Mouse (Mus musculus): ENCODE results near the gene Prr7. TPM values are rescaled to one million over a fixed set of nuclear protein-coding genes. Genes with fewer than 3 reads are reported as not detected.

Prr7 gene
- total RNA-seq, 2 experiments from 2014 or later, result 2.1 to 2.3 TPM

DNA sequence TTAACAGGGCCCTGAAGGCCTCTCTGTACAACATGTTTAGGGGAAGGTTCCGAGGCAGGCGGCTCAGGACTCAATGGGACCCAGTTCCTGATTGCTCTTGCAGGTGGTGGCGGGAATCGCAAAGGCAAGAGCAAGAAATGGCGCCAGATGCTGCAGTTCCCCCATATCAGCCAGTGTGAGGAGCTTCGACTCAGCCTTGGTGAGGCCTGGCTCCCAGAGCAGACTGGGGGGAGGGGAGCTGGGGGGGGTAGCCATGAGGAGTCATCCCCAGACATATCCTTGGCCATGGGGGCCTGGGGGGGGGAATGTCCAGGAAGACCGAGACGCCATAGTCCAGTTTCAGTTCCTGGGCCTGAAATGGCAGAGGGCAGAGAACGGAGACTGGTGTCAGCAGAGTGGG is 14.9 kb upstream of the Prr7 start:
- no peak for DNase-seq

DNA sequence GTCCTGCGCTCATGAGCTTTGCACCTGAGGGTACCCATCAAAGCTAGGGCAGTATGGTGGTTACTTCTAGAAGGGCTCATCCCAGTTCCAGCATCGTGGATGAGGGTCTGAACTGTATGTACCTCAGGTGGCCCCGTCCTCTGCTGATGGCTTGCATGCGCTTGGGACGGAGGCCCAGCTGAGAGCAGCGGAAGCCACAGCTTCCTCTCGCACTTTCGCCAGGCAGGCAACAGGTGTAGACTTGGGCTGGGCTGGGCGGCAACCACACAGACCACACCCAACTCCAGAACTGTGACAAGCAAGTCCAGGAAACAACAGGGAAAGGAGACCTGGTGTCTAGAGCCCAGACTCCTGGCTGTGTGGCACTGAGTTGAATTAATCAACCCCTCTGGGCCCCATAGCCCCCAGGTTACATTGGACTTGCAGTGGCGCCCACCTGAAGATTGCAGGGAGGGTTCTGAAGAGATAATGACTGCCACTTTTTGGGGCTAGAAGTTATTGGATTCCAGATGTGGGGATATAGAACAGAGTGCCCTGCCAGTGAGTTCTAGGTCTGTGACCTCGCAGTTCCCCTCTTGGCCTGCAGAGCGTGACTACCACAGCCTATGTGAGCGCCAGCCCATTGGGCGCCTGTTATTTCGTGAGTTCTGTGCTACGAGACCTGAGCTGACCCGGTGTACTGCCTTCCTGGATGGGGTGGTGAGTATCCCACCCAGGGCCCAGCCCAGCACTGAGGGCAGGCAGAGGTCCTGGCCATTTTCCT is 14.2 kb upstream of the Prr7 start:
- no peak for DNase-seq

- DNase-seq, result peak; percentile 91
Measured at GRCm38 (mm10) chr13:55450511-55450980, 13.5 kb upstream of the Prr7 start.

DNA sequence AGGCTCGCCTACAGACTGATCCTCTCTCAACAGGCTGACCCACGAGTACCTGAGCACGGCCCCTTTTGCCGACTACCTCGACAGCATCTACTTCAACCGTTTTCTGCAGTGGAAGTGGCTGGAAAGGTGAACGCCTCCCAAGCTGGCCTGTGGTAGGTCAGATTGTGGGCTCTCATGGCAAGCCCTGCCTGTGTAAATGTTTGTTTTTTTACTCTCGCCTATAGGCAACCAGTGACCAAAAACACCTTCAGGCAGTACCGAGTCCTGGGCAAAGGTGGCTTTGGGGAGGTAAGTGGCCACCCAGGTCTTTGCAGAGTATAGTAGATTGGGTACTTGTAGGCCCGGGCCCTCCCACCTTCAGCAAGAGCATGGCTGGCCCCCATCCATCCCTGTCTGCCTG is 12.8 kb upstream of the Prr7 start:
- no peak for DNase-seq

- DNase-seq, result peak; percentile 59
Measured at GRCm38 (mm10) chr13:55451785-55452549, 12.1 kb upstream of the Prr7 start.

DNA sequence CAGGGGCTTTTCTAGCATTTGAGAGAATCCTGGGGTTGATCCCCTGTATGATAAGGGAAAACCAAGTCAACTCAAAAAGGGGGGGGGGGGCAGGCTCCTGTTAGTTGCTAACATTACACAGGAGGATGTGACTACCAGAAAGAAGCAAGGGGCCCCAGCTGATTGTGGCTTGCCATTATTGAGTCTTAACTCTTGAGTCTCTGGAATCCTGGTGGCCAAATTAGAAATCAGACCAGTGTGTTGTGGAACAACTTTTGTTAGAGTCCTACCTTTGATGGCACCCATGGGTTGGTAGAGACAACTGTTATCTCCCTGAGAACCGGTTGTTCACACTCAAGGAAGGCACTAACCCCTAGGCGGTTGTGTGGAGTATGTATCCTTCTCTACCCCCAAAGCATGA is 1.1 kb upstream of the Prr7 start:
- DNase-seq, result no peak

GRCm38 (mm10) chr13:55463399-55464026 is 554 bp upstream of the Prr7 start:
- DNase-seq, result no peak

DNA sequence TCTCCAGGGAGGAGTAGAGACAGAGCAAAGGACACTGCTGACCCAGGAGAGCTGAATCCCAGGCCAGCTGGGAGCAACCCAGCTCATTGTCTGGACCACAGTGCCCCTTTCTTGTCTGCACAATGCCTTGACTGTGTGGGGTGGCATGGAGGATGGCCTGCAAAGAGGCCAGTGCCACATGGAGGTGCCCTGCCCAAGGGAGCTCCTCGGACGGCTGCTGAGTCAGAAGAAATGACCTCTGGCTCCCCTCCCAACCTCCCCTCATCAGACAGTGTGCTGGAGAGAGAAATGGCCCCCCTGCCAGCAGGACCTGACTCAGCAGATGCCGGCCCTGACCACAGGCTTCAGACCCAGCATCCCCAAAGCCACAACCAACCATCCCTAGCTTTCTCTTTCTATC is 1.1 kb downstream of the Prr7 start:
- DNase-seq, result no peak

- no peak for DNase-seq
Measured at GRCm38 (mm10) chr13:55465830-55466440, 1.9 kb downstream of the Prr7 start.

DNA sequence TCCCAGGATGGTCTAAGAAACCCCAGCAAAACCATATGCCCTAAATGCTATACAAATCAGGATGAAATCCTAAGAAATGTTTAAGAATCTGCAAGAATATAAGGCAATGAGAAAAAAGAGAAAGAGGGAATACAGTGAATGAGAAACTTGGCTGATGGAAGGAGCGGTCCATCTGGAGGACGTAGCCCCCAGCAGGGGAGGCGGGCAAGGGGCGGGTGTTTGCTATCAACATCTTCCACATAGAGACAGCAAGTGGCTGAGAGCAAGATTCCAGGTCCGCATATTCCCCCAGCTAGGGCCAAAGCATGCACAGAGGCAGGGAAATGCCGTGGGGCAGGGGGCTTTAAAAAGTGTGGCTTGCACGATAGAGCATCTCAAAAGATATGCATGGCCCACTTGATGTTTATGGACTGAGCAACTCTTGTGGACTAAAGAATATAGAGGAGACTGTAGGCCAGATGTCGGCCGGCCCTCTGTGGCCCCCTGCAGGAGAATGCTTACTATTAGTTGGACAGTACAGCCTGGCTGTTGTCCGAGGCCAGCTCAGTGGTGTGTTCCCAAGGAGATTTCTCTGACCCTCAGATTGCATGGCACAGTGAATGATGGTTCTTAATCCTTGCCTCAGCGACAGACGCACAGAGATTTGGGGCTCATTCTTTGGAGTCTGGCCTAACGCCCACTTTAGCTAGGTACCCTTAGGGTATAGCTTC is 4.9 kb downstream of the Prr7 start:
- DNase-seq, result peak; percentile 77

GRCm38 (mm10) chr13:55470372-55470771 is 6.3 kb downstream of the Prr7 start:
- DNase-seq, result no peak

DNA sequence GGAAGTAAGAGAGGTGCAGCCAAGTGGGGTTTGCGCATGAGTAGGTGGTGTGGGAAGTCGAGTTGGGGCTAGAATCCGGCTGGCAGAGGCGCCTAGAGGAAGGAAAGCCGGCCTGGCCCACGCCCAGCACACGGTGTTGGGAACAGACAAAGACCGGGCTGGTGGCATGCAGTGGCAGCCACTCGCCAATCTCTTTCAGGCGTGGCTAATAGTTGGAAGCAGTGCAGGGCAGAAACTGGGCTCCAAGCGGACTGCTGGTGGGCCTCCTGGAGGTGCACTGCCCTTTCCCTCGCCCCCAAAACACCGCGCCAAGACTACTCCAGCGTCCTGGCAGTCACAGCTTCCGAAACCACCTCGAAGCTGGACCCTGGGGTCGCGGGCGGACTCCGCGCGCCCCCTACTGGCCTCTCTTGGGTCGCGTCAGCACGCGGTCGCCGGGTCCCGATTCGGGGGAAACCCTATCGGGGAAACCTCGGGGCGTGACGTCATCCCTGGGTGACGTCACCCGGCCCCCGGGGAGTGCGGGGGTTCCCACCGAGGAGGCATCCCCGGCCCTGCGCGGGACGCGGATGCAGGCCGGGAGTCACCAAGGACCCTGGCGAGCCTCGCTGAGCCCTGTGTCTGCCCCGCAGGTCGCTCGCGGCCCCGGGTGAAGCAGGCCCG is 7.2 kb downstream of the Prr7 start:
- peak; percentile 93 for DNase-seq

DNA sequence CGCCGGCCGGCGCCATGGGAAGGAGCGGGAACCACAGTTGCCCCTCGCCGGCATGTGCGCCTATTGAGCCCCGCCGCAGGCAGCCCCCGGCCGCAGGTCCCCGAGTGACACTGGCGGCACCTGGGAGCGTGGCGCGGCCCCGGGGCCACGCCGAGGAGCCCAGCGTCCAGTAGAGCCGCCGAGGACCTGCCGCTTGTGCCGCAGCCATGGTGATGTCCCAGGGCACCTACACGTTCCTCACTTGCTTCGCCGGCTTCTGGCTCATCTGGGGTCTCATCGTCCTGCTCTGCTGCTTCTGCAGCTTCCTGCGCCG is 7.7 kb downstream of the Prr7 start:
- no peak for DNase-seq

DNA sequence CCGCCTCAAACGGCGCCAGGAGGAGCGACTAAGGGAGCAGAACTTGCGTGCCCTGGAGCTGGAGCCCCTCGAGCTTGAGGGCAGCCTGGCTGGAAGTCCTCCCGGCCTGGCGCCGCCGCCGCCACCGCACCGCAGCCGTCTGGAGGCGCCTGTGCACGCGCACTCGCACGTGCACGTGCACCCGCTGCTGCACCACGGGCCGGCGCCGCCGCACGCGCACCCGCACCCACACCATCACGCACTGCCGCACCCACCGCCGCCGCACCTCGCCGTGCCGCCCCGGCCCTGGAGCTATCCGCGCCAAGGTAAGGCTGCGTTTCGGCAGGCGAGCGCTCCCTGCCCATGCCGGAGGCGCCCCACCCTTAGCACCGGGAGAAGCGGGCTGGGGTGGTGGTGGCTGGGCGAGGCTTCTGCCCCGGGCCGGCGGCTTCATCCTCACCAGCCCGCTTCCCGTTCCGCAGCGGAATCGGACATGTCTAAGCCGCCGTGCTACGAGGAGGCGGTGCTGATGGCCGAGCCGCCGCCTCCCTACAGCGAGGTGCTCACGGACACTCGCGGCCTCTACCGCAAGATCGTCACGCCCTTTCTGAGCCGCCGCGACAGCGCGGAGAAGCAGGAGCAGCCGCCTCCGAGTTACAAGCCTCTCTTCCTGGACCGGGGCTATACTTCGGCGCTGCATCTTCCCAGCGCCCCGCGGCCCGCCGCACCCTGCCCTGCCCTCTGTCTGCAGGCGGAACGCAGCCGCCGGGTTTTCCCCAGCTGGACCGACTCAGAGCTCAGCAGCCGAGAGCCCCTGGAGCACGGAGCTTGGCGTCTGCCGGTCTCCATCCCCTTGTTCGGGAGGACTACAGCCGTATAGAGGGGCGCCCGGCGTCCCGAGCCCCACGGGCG is 8.3 kb downstream of the Prr7 start:
- peak; percentile 65 for DNase-seq

DNA sequence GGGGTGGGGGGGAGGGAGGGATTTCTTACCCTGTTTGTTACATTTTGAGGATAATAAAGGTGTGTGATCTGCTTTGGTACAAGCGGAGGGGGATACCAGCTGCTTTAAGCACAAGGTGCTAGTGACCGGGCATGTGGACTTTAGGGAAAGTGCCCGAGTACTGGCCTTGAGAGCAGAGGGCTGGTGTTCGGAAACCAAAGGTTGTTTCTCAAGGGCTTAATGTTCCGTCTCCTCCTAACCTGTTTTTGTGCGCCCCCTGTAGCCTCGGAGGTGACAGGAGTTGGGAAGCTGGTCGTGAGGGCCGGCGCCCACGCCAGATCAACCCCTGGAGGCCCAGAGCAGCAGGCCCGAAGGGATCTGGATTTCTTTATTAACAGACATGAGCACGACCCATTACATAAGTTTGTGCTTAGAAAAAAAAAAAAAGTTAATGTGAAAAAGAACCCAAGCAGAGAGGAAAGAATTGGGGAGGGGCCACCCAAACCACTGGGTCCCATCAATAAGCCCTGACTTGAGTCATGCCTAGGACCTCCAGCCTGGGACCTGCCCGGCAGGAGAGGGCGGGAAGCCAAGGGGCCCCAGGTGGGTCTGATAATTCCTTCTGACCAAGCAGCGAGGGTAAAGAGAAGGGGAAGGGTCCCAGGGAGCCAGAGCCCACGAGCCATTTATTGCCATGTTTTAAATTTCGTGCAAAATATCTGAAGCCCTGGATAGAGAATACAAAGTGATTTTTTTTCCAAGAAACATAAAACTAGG is 9.2 kb downstream of the Prr7 start:
- no peak for DNase-seq

- DNase-seq, result no peak
Measured at GRCm38 (mm10) chr13:55473961-55474360, 9.9 kb downstream of the Prr7 start.

DNA sequence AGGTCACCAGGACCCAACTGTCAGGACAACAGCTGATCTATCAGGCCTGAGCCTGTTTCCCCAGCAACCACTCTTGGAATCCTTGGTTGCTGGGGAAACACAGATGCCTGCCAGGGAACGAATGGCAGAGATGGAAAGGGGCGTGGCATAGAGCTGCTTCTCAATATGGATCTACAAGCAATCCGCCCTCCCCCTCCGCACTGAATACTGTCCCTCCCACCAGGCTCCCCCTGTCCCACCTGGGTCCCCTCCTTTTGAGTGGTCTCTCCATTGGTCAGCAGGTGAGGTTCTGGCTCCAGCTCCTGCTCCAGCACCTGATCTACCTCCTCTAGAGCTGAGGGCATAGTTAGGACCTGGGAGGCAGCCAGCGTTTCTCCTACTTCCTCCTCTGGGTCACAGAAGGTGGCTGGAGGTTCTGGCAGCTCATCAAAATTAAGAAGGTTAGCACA is 10.6 kb downstream of the Prr7 start:
- DNase-seq, result no peak

GRCm38 (mm10) chr13:55475750-55476149 is 11.7 kb downstream of the Prr7 start:
- DNase-seq, result no peak

DNA sequence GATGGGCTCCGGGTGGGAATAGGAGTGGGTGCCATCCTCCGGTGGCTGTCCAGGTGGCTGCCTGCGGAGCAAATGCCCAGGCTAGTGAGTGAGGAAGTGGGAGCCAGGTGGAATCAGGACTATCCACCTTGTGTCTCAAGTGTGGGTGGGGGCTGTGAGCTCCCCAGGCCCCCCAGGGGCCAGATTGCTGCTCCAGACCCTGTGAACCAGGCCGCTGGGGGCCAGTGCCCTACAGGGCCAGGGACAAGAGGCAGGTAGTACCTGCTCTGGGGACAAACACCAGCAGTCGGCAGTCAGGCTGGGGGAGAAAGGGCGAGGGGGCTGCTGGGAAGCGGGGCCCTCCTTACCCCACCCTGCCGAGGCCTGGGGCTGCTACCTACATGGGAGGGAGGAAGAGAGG is 12.2 kb downstream of the Prr7 start:
- DNase-seq, result no peak

GRCm38 (mm10) chr13:55477492-55477891 is 13.4 kb downstream of the Prr7 start:
- DNase-seq, result no peak
